Mouse (Mus musculus) mouse trophoblast stem cell (cell line): ENCODE results near the gene Daam1.

ENCODE experiments used
- in situ Hi-C, 2 experiments: fragments of 300-500 bp; cut with MseI, MboI; formaldehyde crosslinking; loops; 2 replicates in 1 of 2; 3 replicates in 1 of 2; pipeline ENCODE4 v1.15.1; 2025

The Daam1 gene

GRCm38 (mm10) chr12:71830607-71831257, at the start of gene Daam1:
TSS of gene Daam1 (plus strand) at chr12:71831078.
- in situ Hi-C loops = no loop called here

GRCm38 (mm10) chr12:71781220-71781619, 49.7 kb upstream of the Daam1 start:
- in situ Hi-C loops = no loop called here

GRCm38 (mm10) chr12:71783970-71784369, 46.9 kb upstream of the Daam1 start:
- in situ Hi-C loops = no loop called here

GRCm38 (mm10) chr12:71784666-71785255, 46.1 kb upstream of the Daam1 start:
- in situ Hi-C loops = no loop called here

GRCm38 (mm10) chr12:71786521-71786920, 44.4 kb upstream of the Daam1 start:
- in situ Hi-C loops = no loop called here

GRCm38 (mm10) chr12:71788791-71789190, 42.1 kb upstream of the Daam1 start:
- in situ Hi-C loops = no loop called here

- in situ Hi-C loops = no loop called here
These were observed 40.3 kb upstream of the Daam1 start for GRCm38 (mm10) chr12:71790581-71790980.

- in situ Hi-C loops = no loop called here
These were observed 37.8 kb upstream of the Daam1 start for GRCm38 (mm10) chr12:71793114-71793513.

- in situ Hi-C loops = no loop called here
These were observed 35.3 kb upstream of the Daam1 start for GRCm38 (mm10) chr12:71795626-71796025.

- in situ Hi-C loops = no loop called here
These were observed 34.4 kb upstream of the Daam1 start for GRCm38 (mm10) chr12:71796517-71796916.

- in situ Hi-C loops = no loop called here
These were observed 23.6 kb upstream of the Daam1 start for GRCm38 (mm10) chr12:71807306-71807705.

- in situ Hi-C loops = no loop called here
These were observed 22.2 kb upstream of the Daam1 start for GRCm38 (mm10) chr12:71808631-71809030.

- in situ Hi-C loops = no loop called here
These were observed 21.3 kb upstream of the Daam1 start for GRCm38 (mm10) chr12:71809550-71809949.

- in situ Hi-C loops = no loop called here
These were observed 18.3 kb upstream of the Daam1 start for GRCm38 (mm10) chr12:71812567-71812966.

- in situ Hi-C loops = no loop called here
These were observed 17.6 kb upstream of the Daam1 start for GRCm38 (mm10) chr12:71813251-71813650.

- in situ Hi-C loops = no loop called here
These were observed 17.1 kb upstream of the Daam1 start for GRCm38 (mm10) chr12:71813761-71814160.

GRCm38 (mm10) chr12:71820094-71820493, 10.8 kb upstream of the Daam1 start:
- in situ Hi-C loops = no loop called here

- in situ Hi-C loops = no loop called here
These were observed 9.6 kb upstream of the Daam1 start for GRCm38 (mm10) chr12:71821272-71821671.

GRCm38 (mm10) chr12:71821743-71822142, 9.1 kb upstream of the Daam1 start:
- in situ Hi-C loops = no loop called here

- in situ Hi-C loops = no loop called here
These were observed 6.0 kb upstream of the Daam1 start for GRCm38 (mm10) chr12:71824927-71825326.

- in situ Hi-C loops = no loop called here
These were observed 739 bp upstream of the Daam1 start for GRCm38 (mm10) chr12:71830139-71830538.

- in situ Hi-C loops = no loop called here
These were observed 595 bp downstream of the Daam1 start for GRCm38 (mm10) chr12:71831258-71832087.

- in situ Hi-C loops = no loop called here
These were observed 1.3 kb downstream of the Daam1 start for GRCm38 (mm10) chr12:71832225-71832624.
